Mouse (Mus musculus) stomach, postnatal 0 days (tissue): ENCODE measurements around the gene Per1. TPM values are rescaled to one million over a fixed set of nuclear protein-coding genes. Genes with fewer than 3 reads are reported as not detected.

ENCODE experiments used
- ATAC-seq: fragments of 200-750 bp; cut with Nextera tagmentation; 2 replicates; pipeline ENCODE4 v1.8.0; 2017; ENCODE audit not compliant: low FRiP score, low TSS enrichment
- DNase-seq: peaks from one replicate; pipeline ENCODE4 v3.0.0-alpha.2; 2016; ENCODE audit warnings: low spot score
- H3K27ac ChIP-seq: fragments of 300-500 bp; sonication (generic); replicated peaks from 2 replicates; pipeline ENCODE4 v1.5.1; 2014; ENCODE audit warnings: mild to moderate bottlenecking, control low read depth
- H3K27me3 ChIP-seq: fragments of 300-500 bp; sonication (generic); 2 replicates; pipeline ENCODE4 v1.6.1; 2014; ENCODE audit warnings: low read length; ENCODE audit not compliant: control insufficient read depth, insufficient read depth
- H3K36me3 ChIP-seq: fragments of 300-500 bp; sonication (generic); 2 replicates; pipeline ENCODE4 v1.6.1; 2014; ENCODE audit warnings: low read length, mixed read lengths; ENCODE audit not compliant: control insufficient read depth, insufficient read depth
- H3K4me1 ChIP-seq: fragments of 300-500 bp; sonication (generic); replicated peaks from 2 replicates; pipeline ENCODE4 v1.6.1; 2014; ENCODE audit warnings: antibody characterized with exemption; ENCODE audit not compliant: control insufficient read depth, insufficient read depth
- H3K4me2 ChIP-seq: fragments of 300-500 bp; sonication (generic); replicated peaks from 2 replicates; pipeline ENCODE4 v1.6.1; 2014; ENCODE audit warnings: low read depth, mild to moderate bottlenecking, control low read depth, moderate library complexity
- H3K4me3 ChIP-seq: fragments of 300-500 bp; sonication (generic); 2 replicates; pipeline ENCODE4 v1.5.1; 2014; ENCODE audit warnings: low read depth, low read length, control low read depth
- H3K9ac ChIP-seq: fragments of 300-500 bp; sonication (generic); 2 replicates; pipeline ENCODE4 v1.6.1; 2014; ENCODE audit warnings: mild to moderate bottlenecking, low read length, control low read depth, mixed read lengths
- H3K9me3 ChIP-seq: fragments of 300-500 bp; sonication (generic); 2 replicates; pipeline ENCODE4 v1.6.1; 2016; ENCODE audit warnings: low read length; ENCODE audit not compliant: control insufficient read depth
- CTCF ChIP-seq: IDR thresholded peaks from 2 replicates; pipeline ENCODE4 v1.5.1; 2016; ENCODE audit warnings: antibody characterized with exemption, low read depth, mild to moderate bottlenecking, moderate library complexity
- EP300 ChIP-seq: optimal IDR thresholded peaks from 2 replicates; pipeline ENCODE3; 2016; ENCODE audit warnings: antibody characterized with exemption
- WGBS: fragments of 180-500 bp; shearing (Covaris S2); extraction: QIAGEN DNeasy Blood & Tissue Kit; methylation state at CpG from one replicate; pipeline ENCODE4 v1.1.7; 2014; 5-methylcytosine and 5-hydroxymethylcytosine counted together
- polyA plus RNA-seq: library from polyadenylated mRNA; unstranded; fragments of >200 nt; fragmentation: Nextera tagmentation; extraction: Ambion mirVana; gene quantifications from 2 replicates; pipeline ENCODE4 v1.2.1, GENCODE M21; 2015

The Per1 gene
- polyA plus RNA-seq, 1 experiment from 2014 or later: 13.1 TPM

DNA sequence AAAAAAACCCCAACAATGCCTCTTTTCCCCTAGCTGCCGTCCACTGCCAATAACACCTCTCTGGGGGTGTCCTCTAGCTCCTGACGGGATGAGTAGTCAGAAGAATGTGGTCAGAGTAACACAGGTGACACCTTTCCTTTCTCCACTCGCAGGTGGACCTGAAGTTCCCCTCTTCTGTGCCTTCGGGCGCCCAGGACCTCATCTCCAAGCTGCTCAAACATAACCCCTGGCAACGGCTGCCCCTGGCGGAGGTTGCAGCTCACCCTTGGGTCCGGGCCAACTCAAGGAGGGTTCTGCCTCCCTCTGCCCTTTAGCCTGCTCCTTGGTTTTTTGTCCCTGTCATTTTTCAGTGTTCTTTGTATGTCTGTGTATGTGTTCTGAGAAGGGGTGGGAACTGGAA, 44.3 kb upstream of the Per1 start:
- H3K27me3 ChIP-seq: no peaks in the 10 kb centered on the region
- H3K4me3 ChIP-seq: no peak overlapping the region
- no peaks in the 10 kb centered on the region for H3K36me3 ChIP-seq
- H3K27ac ChIP-seq: no peak overlapping the region
- ATAC-seq: no peak
- H3K4me2 ChIP-seq: no peak overlapping the region
- H3K4me1 ChIP-seq: no peaks in the 10 kb centered on the region
- DNase-seq: no peak
- WGBS: 91% methylated on average over 8 of the region's 8 CpGs
- H3K9me3 ChIP-seq: no peaks in the 10 kb centered on the region
- TF ChIP-seq CTCF (no peak), EP300 (no peak)
- H3K9ac ChIP-seq: no peak overlapping the region

GRCm38 (mm10) chr11:69051771-69052170, 43.2 kb upstream of the Per1 start:
- Histone ChIP-seq H3K36me3 (no peaks in the 10 kb centered on the region), H3K9ac (no peak overlapping the region), H3K4me3 (no peak overlapping the region), H3K27ac (no peak overlapping the region), H3K4me1 (no peaks in the 10 kb centered on the region), H3K9me3 (no peaks in the 10 kb centered on the region), H3K4me2 (no peak overlapping the region), H3K27me3 (no peaks in the 10 kb centered on the region)
- no peak for DNase-seq
- WGBS: 82% methylated on average over 4 of the region's 4 CpGs
- no peak for TF ChIP-seq EP300
- ATAC-seq: no peak

GRCm38 (mm10) chr11:69052824-69053421, 42.1 kb upstream of the Per1 start:
- 89% methylated on average over 2 of the region's 2 CpGs for WGBS
- no peak for ATAC-seq
- no peak overlapping the region for H3K4me3 ChIP-seq
- H3K27me3 ChIP-seq: no peaks in the 10 kb centered on the region
- H3K4me1 ChIP-seq: no peaks in the 10 kb centered on the region
- no peaks in the 10 kb centered on the region for H3K36me3 ChIP-seq
- H3K4me2 ChIP-seq: no peak overlapping the region
- no peaks in the 10 kb centered on the region for H3K9me3 ChIP-seq
- H3K27ac ChIP-seq: no peak overlapping the region
- H3K9ac ChIP-seq: no peak overlapping the region
- TF ChIP-seq EP300: no peak
- no peak for TF ChIP-seq CTCF
- DNase-seq: no peak

DNA sequence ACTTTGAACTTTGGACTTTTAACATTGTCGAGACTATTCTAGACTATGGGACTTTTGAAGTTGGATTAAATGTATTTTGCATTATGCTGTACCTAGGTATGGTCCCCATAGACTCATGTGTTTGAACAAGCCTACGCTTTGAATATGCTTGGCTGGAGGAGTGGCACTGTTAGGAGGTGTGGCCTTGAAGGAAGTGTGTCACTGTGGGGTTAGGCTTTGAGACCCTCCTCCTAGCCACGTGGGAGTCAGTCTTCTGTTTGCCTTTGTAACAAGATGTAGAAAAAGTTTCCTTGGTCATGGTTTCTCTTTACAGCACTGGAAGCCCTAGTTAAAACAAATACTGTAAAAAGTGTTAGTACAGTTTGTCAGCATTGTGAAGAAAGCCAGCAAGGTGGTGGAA, 41.2 kb upstream of the Per1 start:
- no peak overlapping the region for H3K4me2 ChIP-seq
- H3K4me3 ChIP-seq: no peak overlapping the region
- H3K9me3 ChIP-seq: no peaks in the 10 kb centered on the region
- H3K4me1 ChIP-seq: no peaks in the 10 kb centered on the region
- TF ChIP-seq EP300: no peak
- TF ChIP-seq CTCF: no peak
- no peaks in the 10 kb centered on the region for H3K36me3 ChIP-seq
- H3K27ac ChIP-seq: no peak overlapping the region
- peak; percentile 88 for ATAC-seq
- no peaks in the 10 kb centered on the region for H3K27me3 ChIP-seq
- no peak overlapping the region for H3K9ac ChIP-seq
- whole genome bisulfite sequencing: 42% methylated on average over 3 of the region's 3 CpGs
- DNase-seq: peak; percentile 67

DNA sequence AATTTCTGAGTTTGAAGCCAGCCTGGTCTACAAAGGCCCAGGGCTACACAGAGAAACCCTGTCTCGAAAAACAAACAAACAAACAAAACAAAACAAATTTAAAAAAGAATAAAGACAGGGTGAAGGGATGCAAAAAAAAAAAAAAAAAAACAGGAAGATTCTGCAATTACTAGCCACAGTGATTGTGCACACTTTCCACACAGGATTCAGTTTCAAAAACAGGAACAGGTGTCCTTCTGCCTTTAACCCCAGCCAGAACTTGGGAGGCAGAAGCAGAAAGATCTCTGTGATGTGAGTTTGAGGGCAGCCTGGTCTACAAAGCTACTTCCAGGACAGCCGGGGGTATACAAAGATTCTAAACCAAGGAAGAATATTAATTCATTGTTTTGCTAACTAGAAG, 36.8 kb upstream of the Per1 start:
- WGBS: 58% methylated on average over 2 of the region's 2 CpGs
- H3K36me3 ChIP-seq: no peaks in the 10 kb centered on the region
- H3K27ac ChIP-seq: peak overlapping the region; percentile 90; the same call in 1 of the 2 replicates
- H3K4me1 ChIP-seq: peaks cover 2% of the 10 kb centered on the region; the same call in 1 of the 2 replicates
- H3K9me3 ChIP-seq: no peaks in the 10 kb centered on the region
- H3K4me2 ChIP-seq: peak overlapping the region; percentile 67
- no peak for DNase-seq
- ATAC-seq: no peak
- TF ChIP-seq EP300 (no peak), CTCF (no peak)
- H3K4me3 ChIP-seq: peak overlapping the region; percentile 97
- H3K27me3 ChIP-seq: no peaks in the 10 kb centered on the region
- peak overlapping the region; percentile 71; the same call in 1 of the 2 replicates for H3K9ac ChIP-seq

DNA sequence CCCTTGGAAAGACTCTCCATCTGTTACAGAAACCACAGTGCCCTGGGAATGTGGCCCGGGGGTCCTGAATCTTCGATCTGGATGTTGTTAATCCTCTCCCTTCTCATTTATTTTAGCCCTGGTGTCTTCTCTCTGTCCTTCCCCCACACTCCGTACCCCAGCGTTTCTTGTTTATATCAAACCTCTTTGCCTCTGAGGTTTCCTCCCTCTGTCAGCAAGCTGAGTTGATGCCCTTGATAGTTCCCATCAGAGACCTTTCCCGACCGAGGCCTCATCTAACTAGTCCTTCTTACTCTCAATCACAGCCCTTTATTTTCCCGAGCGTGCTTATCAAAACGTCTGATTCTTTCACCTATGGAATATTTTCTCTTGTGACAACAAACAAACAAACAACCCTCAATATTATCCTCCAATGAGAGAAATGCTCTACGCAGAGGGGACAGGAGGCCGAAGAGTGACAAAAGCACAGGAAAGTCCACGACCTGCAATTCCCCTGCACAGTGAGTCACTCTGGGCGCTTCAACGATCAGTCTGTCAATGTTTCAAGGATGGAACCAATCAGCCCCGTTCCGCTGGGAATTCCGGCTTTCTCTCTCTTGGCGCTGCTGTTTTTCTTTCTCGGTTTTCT, 36.2 kb upstream of the Per1 start:
- Histone ChIP-seq H3K4me3 (peak overlapping the region; percentile 97), H3K9ac (peak overlapping the region; percentile 71), H3K9me3 (no peaks in the 10 kb centered on the region), H3K4me1 (peaks cover 2% of the 10 kb centered on the region; the same call in 1 of the 2 replicates), H3K4me2 (peak overlapping the region; percentile 67), H3K27me3 (no peaks in the 10 kb centered on the region), H3K27ac (peak overlapping the region; percentile 90), H3K36me3 (no peaks in the 10 kb centered on the region)
- ATAC-seq (peak; percentile 7), DNase-seq (no peak)
- no peak for TF ChIP-seq EP300
- no peak for TF ChIP-seq CTCF
- WGBS: 1% methylated on average over 19 of the region's 19 CpGs
